Mouse (Mus musculus) brown adipose tissue, adult 24 weeks (tissue): ENCODE results near the gene Tnfsf12. TPM values are rescaled to one million over a fixed set of nuclear protein-coding genes. Genes with fewer than 3 reads are reported as not detected.
A peak's percentile ranks its signal among the peaks of the same experiment; 100 is the strongest.
"Not testable (repeated sequence)": the region's sequence is repeated elsewhere in the genome, so short reads cannot be mapped to it uniquely, and the experiment has no call there.

Source experiments
- H3K27ac ChIP-seq: fragments of 200-500 bp; replicated peaks from 2 replicates; pipeline ENCODE4 v1.5.1; 2012; ENCODE audit warnings: low read depth, mild to moderate bottlenecking, low read length
- H3K4me1 ChIP-seq: fragments of 200-500 bp; 2 replicates; pipeline ENCODE4 v1.6.1; 2012; ENCODE audit warnings: low read length, mixed read lengths; ENCODE audit not compliant: control insufficient read depth, insufficient read depth, insufficient read length
- H3K4me3 ChIP-seq: fragments of 200-500 bp; 2 replicates; pipeline ENCODE4 v1.5.1; 2012; ENCODE audit warnings: low read depth, mild to moderate bottlenecking, low read length, moderate library complexity; ENCODE audit not compliant: insufficient read depth
- polyA plus RNA-seq: library from polyadenylated mRNA; stranded (reverse); fragments of >200 nt; gene quantifications from 2 replicates; pipeline ENCODE4 v1.2.4, GENCODE M21; 2012; ENCODE audit not compliant: missing spikeins, insufficient read depth, insufficient read length

Tnfsf12 gene
- polyA plus RNA-seq, 1 experiment: 13.7 TPM

GRCm38 (mm10) chr11:69709554-69710446 lies 14.2 kb upstream of the Tnfsf12 start:
- Histone ChIP-seq H3K4me3 (no peak overlapping the region), H3K4me1 (no peaks in the 10 kb centered on the region), H3K27ac (no peak overlapping the region)

GRCm38 (mm10) chr11:69708614-69709265 lies 13.1 kb upstream of the Tnfsf12 start:
- no peak overlapping the region for H3K27ac ChIP-seq
- no peak overlapping the region for H3K4me3 ChIP-seq
- no peaks in the 10 kb centered on the region for H3K4me1 ChIP-seq

- no peak overlapping the region for H3K27ac ChIP-seq
- H3K4me3 ChIP-seq: no peak overlapping the region
- H3K4me1 ChIP-seq: no peaks in the 10 kb centered on the region
These were observed 12.3 kb upstream of the Tnfsf12 start for GRCm38 (mm10) chr11:69707873-69708381.

GRCm38 (mm10) chr11:69707480-69707847 lies 11.8 kb upstream of the Tnfsf12 start:
- H3K4me3 ChIP-seq: no peak overlapping the region
- H3K4me1 ChIP-seq: no peaks in the 10 kb centered on the region
- H3K27ac ChIP-seq: no peak overlapping the region

- Histone ChIP-seq H3K27ac (no peak overlapping the region), H3K4me3 (no peak overlapping the region), H3K4me1 (no peaks in the 10 kb centered on the region)
These were observed 11.3 kb upstream of the Tnfsf12 start for GRCm38 (mm10) chr11:69706775-69707479.

- no peaks in the 10 kb centered on the region for H3K4me1 ChIP-seq
- no peak overlapping the region for H3K27ac ChIP-seq
- H3K4me3 ChIP-seq: no peak overlapping the region
These were observed 9.0 kb upstream of the Tnfsf12 start for GRCm38 (mm10) chr11:69704613-69705010.

- H3K4me1 ChIP-seq: no peaks in the 10 kb centered on the region
- no peak overlapping the region for H3K4me3 ChIP-seq
- H3K27ac ChIP-seq: no peak overlapping the region
These were observed 8.4 kb upstream of the Tnfsf12 start for GRCm38 (mm10) chr11:69703814-69704612.

- H3K4me1 ChIP-seq, H3K4me3 ChIP-seq, H3K27ac ChIP-seq: not testable (repeated sequence)
These were observed 7.7 kb upstream of the Tnfsf12 start for GRCm38 (mm10) chr11:69703381-69703780.

- H3K4me3 ChIP-seq, H3K27ac ChIP-seq, H3K4me1 ChIP-seq: not testable (repeated sequence)
These were observed 7.2 kb upstream of the Tnfsf12 start for GRCm38 (mm10) chr11:69702886-69703285.

- H3K27ac ChIP-seq: no peak overlapping the region
- no peaks in the 10 kb centered on the region for H3K4me1 ChIP-seq
- no peak overlapping the region for H3K4me3 ChIP-seq
These were observed 3.9 kb upstream of the Tnfsf12 start for GRCm38 (mm10) chr11:69699595-69699994.

GRCm38 (mm10) chr11:69698574-69698973 lies 2.9 kb upstream of the Tnfsf12 start:
- Histone ChIP-seq H3K27ac (no peak overlapping the region), H3K4me1 (no peaks in the 10 kb centered on the region), H3K4me3 (no peak overlapping the region)

- H3K4me3 ChIP-seq: no peak overlapping the region
- 0 out of 2 replicates have a peak, but pooled peaks cover 3% of the 10 kb centered on the region for H3K4me1 ChIP-seq
- no peak overlapping the region for H3K27ac ChIP-seq
These were observed 1.7 kb upstream of the Tnfsf12 start for GRCm38 (mm10) chr11:69697396-69697795.

GRCm38 (mm10) chr11:69695046-69695360 lies 646 bp downstream of the Tnfsf12 start:
- peak overlapping the region; percentile 78 for H3K4me3 ChIP-seq
- H3K27ac ChIP-seq: peak overlapping the region; percentile 81
- 0 out of 2 replicates have a peak, but pooled peaks cover 3% of the 10 kb centered on the region for H3K4me1 ChIP-seq

- H3K27ac ChIP-seq: peak overlapping the region; percentile 13
- 0 out of 2 replicates have a peak, but pooled peaks cover 3% of the 10 kb centered on the region for H3K4me1 ChIP-seq
- no peak overlapping the region for H3K4me3 ChIP-seq
These were observed 2.2 kb downstream of the Tnfsf12 start for GRCm38 (mm10) chr11:69693421-69693965.
